8 mouse cellular contexts compared by ENCODE assay signal in genomic region chr13:63240835-63241234, GRCm38 (mm10).
DNase-seq lines count a peak whose midpoint lies in the region; ATAC-seq and TF ChIP-seq lines count a peak whose summit lies in the region.

No protein-coding gene starts in this region.

- H3K4me1 ChIP-seq in lung, embryonic 14.5 days (ENCODE audit: insufficient read depth), result peaks cover 30% of the 10 kb centered on the region; the same call in 1 of the 2 replicates
- H3K4me1 ChIP-seq in embryonic facial prominence, embryonic 10.5 days, result peaks cover 71% of the 10 kb centered on the region
- H3K4me1 ChIP-seq in lung, embryonic 16.5 days (replicated peaks; ENCODE audit: control insufficient read depth, insufficient read depth, low read length), result peaks cover 43% of the 10 kb centered on the region

- H3K27me3 ChIP-seq in lung, embryonic 14.5 days (ENCODE audit: insufficient read depth, low read length), result no peaks in the 10 kb centered on the region
- 0 out of 2 replicates have a peak, but pooled peaks cover 3% of the 10 kb centered on the region for H3K27me3 ChIP-seq in embryonic facial prominence, embryonic 10.5 days (replicated peaks; ENCODE audit: low read depth, poor library complexity, severe bottlenecking)
- H3K27me3 ChIP-seq in lung, embryonic 16.5 days (ENCODE audit: control insufficient read depth, insufficient read depth, low read depth, low read length), result no peaks in the 10 kb centered on the region

- ATAC-seq in lung, embryonic 14.5 days (ENCODE audit: insufficient read depth), result no peak
- ATAC-seq in lung, embryonic 16.5 days (ENCODE audit: low read depth), result peak; percentile 44; the same call in 1 of the 2 replicates
- no peak for ATAC-seq in CD4-positive, CD25-positive, alpha-beta regulatory T cell, adult 4 months

- no peaks in the 10 kb centered on the region for H3K9me3 ChIP-seq in lung, embryonic 14.5 days (ENCODE audit: low read depth, low read length)
- no peaks in the 10 kb centered on the region for H3K9me3 ChIP-seq in embryonic facial prominence, embryonic 10.5 days
- H3K9me3 ChIP-seq in lung, embryonic 16.5 days (ENCODE audit: control insufficient read depth, low read length), result no peaks in the 10 kb centered on the region

- peak overlapping the region; percentile 97 for H3K27ac ChIP-seq in lung, embryonic 14.5 days (ENCODE audit: low read depth)
- H3K27ac ChIP-seq in embryonic facial prominence, embryonic 10.5 days (replicated peaks), result peak overlapping the region; percentile 93
- H3K27ac ChIP-seq in lung, embryonic 16.5 days (ENCODE audit: low read length), result peak overlapping the region; percentile 98

- peak; percentile 50 for DNase-seq in lung, embryonic 14.5 days
- no peak for DNase-seq in lung, postnatal 14 days
- no peak for DNase-seq in embryonic facial prominence, embryonic 10.5 days (ENCODE audit: low spot score)
- DNase-seq in heart, postnatal 4 days, result peak; percentile 54
- no peak for DNase-seq in layer of hippocampus, postnatal 36 days
- DNase-seq in left cerebral cortex, postnatal 36 days (ENCODE audit: low spot score in 2 of 2), result no peak

- H3K9ac ChIP-seq in lung, embryonic 14.5 days, result peak overlapping the region; percentile 93
- peak overlapping the region; percentile 99 for H3K9ac ChIP-seq in lung, embryonic 16.5 days (ENCODE audit: low read length)

- intact Hi-C loops in left cerebral cortex, postnatal 36 days (cut with DNase I), result loop anchor here (5.0 kb wide), 1 partner anchor 36 kb away; no protein-coding TSS in a partner anchor

- WGBS in lung, embryonic 14.5 days, result 4% methylated on average over 5 of the region's 5 CpGs
- 50% methylated on average over 5 of the region's 5 CpGs for WGBS in embryonic facial prominence, embryonic 10.5 days
- WGBS in lung, embryonic 16.5 days, result 2% methylated on average over 5 of the region's 5 CpGs

- TF ChIP-seq CTCF in lung, embryonic 14.5 days (IDR thresholded peaks at IDR 0.05; ENCODE audit: low read depth), result no peak

- peak overlapping the region; percentile 67 for H3K4me2 ChIP-seq in lung, embryonic 14.5 days
- H3K4me2 ChIP-seq in lung, embryonic 16.5 days (ENCODE audit: low read depth, low read length), result peak overlapping the region; percentile 80

- H3K36me3 ChIP-seq in lung, embryonic 14.5 days (ENCODE audit: insufficient read depth), result peaks cover 13% of the 10 kb centered on the region
- peaks cover 21% of the 10 kb centered on the region for H3K36me3 ChIP-seq in embryonic facial prominence, embryonic 10.5 days (replicated peaks)
- no peaks in the 10 kb centered on the region for H3K36me3 ChIP-seq in lung, embryonic 16.5 days (ENCODE audit: control insufficient read depth, insufficient read depth, low read length)

- H3K4me3 ChIP-seq in lung, embryonic 14.5 days (ENCODE audit: low read depth, low read length), result peak overlapping the region; percentile 80
- peak overlapping the region; percentile 83 for H3K4me3 ChIP-seq in embryonic facial prominence, embryonic 10.5 days
- H3K4me3 ChIP-seq in lung, embryonic 16.5 days (ENCODE audit: low read length), result peak overlapping the region; percentile 92

Comparison
In these comparisons a context has a peak if more than half of its experiments do, and no peak if none do; other contexts are left out.
1. DNase-seq: peak in lung, embryonic 14.5 days (single experiment) and heart, postnatal 4 days (single experiment); none in lung, postnatal 14 days (single experiment), embryonic facial prominence, embryonic 10.5 days (single experiment), layer of hippocampus, postnatal 36 days (0 of 2) and left cerebral cortex, postnatal 36 days (0 of 2).
2. Peak in every context shown above with its lines, with median percentiles within 50 percentile points of each other: H3K27ac ChIP-seq and H3K4me3 ChIP-seq.